Mouse (Mus musculus) myocyte (in vitro differentiated cells): ENCODE data around the gene Mtmr4. TPM values are rescaled to one million over a fixed set of nuclear protein-coding genes. Genes with fewer than 3 reads are reported as not detected.

Experiments
- H3K27me3 ChIP-seq: one replicate; pipeline ENCODE4 v1.6.1; 2011; ENCODE audit not compliant: control insufficient read depth, insufficient read depth, insufficient read length
- H3K36me3 ChIP-seq: one replicate; pipeline ENCODE4 v1.6.1; 2011; ENCODE audit not compliant: control insufficient read depth, insufficient read depth
- H3K4me2 ChIP-seq: one replicate; pipeline ENCODE4 v1.6.1; 2011; ENCODE audit warnings: low read depth, control low read depth
- H3K4me3 ChIP-seq: one replicate; pipeline ENCODE4 v1.5.1; 2011; ENCODE audit warnings: mild to moderate bottlenecking, control low read depth, moderate library complexity
- H3K79me2 ChIP-seq: one replicate; pipeline ENCODE4 v1.6.1; 2011; ENCODE audit not compliant: control insufficient read depth, insufficient read depth
- H3ac ChIP-seq: one replicate; pipeline ENCODE4 v1.6.1; 2011; ENCODE audit not compliant: control insufficient read depth, insufficient read length
- CEBPB ChIP-seq: IDR thresholded peaks from 2 replicates; pipeline ENCODE4 v1.6.1; 2011; ENCODE audit warnings: mild to moderate bottlenecking, moderate library complexity; ENCODE audit not compliant: poor library complexity, insufficient read depth, severe bottlenecking
- E2F4 ChIP-seq: IDR thresholded peaks from one replicate; pipeline ENCODE4 v1.6.1; 2011; ENCODE audit warnings: mild to moderate bottlenecking, control low read depth, moderate library complexity; ENCODE audit not compliant: insufficient read depth
- MAX ChIP-seq: IDR thresholded peaks from one replicate; pipeline ENCODE4 v1.6.1; 2011; ENCODE audit warnings: low read depth, mild to moderate bottlenecking, control low read depth
- MYOD1 ChIP-seq, 3 experiments: IDR thresholded peaks; one replicate each; pipeline ENCODE4 v1.6.1; 2011; ENCODE audit warnings: control low read depth in 2 of 3, low read depth in 2 of 3, mild to moderate bottlenecking in 2 of 3, moderate library complexity in 1 of 3; ENCODE audit not compliant: insufficient read length in 2 of 3, control insufficient read depth in 1 of 3
- MYOG ChIP-seq, 3 experiments: IDR thresholded peaks; one replicate each; pipeline ENCODE4 v1.6.1; 2011; ENCODE audit warnings: control low read depth in 2 of 3, low read depth in 2 of 3, mild to moderate bottlenecking in 2 of 3; ENCODE audit not compliant: insufficient read length in 2 of 3, control insufficient read depth in 1 of 3, insufficient read depth in 1 of 3
- POLR2A ChIP-seq: IDR thresholded peaks from one replicate; pipeline ENCODE4 v1.6.1; 2011; ENCODE audit warnings: low read depth, mild to moderate bottlenecking, control low read depth, moderate library complexity; ENCODE audit not compliant: insufficient read length
- POLR2AphosphoS2 ChIP-seq: IDR thresholded peaks from one replicate; pipeline ENCODE4 v1.6.1; 2011; ENCODE audit warnings: low read depth, control low read depth; ENCODE audit not compliant: insufficient read length
- REST ChIP-seq: IDR thresholded peaks from one replicate; pipeline ENCODE4 v1.6.1; 2011; ENCODE audit warnings: mild to moderate bottlenecking, control low read depth, moderate library complexity; ENCODE audit not compliant: insufficient read depth, insufficient read length
- SRF ChIP-seq: IDR thresholded peaks from one replicate; pipeline ENCODE4 v1.6.1; 2011; ENCODE audit warnings: low read depth; ENCODE audit not compliant: control insufficient read depth, insufficient read length
- TCF12 ChIP-seq: IDR thresholded peaks from one replicate; pipeline ENCODE4 v1.6.1; 2011; ENCODE audit warnings: mild to moderate bottlenecking, control low read depth; ENCODE audit not compliant: poor library complexity, insufficient read depth, severe bottlenecking
- TCF3 ChIP-seq: IDR thresholded peaks from one replicate; pipeline ENCODE4 v1.6.1; 2011; ENCODE audit warnings: low read depth, control low read depth; ENCODE audit not compliant: insufficient read length
- USF1 ChIP-seq: IDR thresholded peaks from one replicate; pipeline ENCODE4 v1.6.1; 2011; ENCODE audit warnings: low read depth, mild to moderate bottlenecking, control low read depth, moderate library complexity
- polyA plus RNA-seq: library from polyadenylated mRNA; unstranded; fragments of >200 nt; fragmentation: generic; extraction: Trizol; gene quantifications from one replicate; pipeline ENCODE4 v1.2.1, GENCODE M21; 2012; ENCODE audit warnings: missing spikeins

Gene Mtmr4
- polyA plus RNA-seq, 1 experiment = 10.6 TPM

GRCm38 (mm10) chr11:87599395-87600089 is 7.6 kb downstream of the Mtmr4 start:
- Histone ChIP-seq H3ac (no peak overlapping the region), H3K79me2 (peaks cover 10% of the 10 kb centered on the region), H3K27me3 (no peaks in the 10 kb centered on the region), H3K4me2 (no peak overlapping the region), H3K36me3 (peaks cover 28% of the 10 kb centered on the region), H3K4me3 (no peak overlapping the region)
- no peak for TF ChIP-seq MAX
- TF ChIP-seq REST = no peak
- TF ChIP-seq TCF12 = no peak
- TF ChIP-seq MYOG (IDR thresholded peaks at IDR 0.05; ENCODE audit: control insufficient read depth in 1 of 3, insufficient read depth in 1 of 3, insufficient read length in 2 of 3, low read depth in 2 of 3) = no peak
- no peak for TF ChIP-seq E2F4
- no peak for TF ChIP-seq SRF
- no peak for TF ChIP-seq POLR2AphosphoS2
- no peak for TF ChIP-seq MYOD1 (IDR thresholded peaks at IDR 0.05; ENCODE audit: control insufficient read depth in 1 of 3, insufficient read length in 2 of 3, low read depth in 2 of 3)
- TF ChIP-seq POLR2A = no peak

- TF ChIP-seq TCF12 = no peak
- TF ChIP-seq SRF = no peak
- no peak for TF ChIP-seq MYOG (IDR thresholded peaks at IDR 0.05; ENCODE audit: control insufficient read depth in 1 of 3, insufficient read depth in 1 of 3, insufficient read length in 2 of 3, low read depth in 2 of 3)
- no peak for TF ChIP-seq REST
- no peak for TF ChIP-seq USF1
- no peak for TF ChIP-seq POLR2A
- no peak for TF ChIP-seq POLR2AphosphoS2
- TF ChIP-seq MYOD1 (IDR thresholded peaks at IDR 0.05; ENCODE audit: control insufficient read depth in 1 of 3, insufficient read length in 2 of 3, low read depth in 2 of 3) = no peak
- TF ChIP-seq TCF3 = no peak
- TF ChIP-seq CEBPB = no peak
- no peak for TF ChIP-seq MAX
- no peak for TF ChIP-seq E2F4
- peaks cover 35% of the 10 kb centered on the region for H3K36me3 ChIP-seq
- no peaks in the 10 kb centered on the region for H3K27me3 ChIP-seq
- peaks cover 10% of the 10 kb centered on the region for H3K79me2 ChIP-seq
- H3K4me3 ChIP-seq = no peak overlapping the region
- H3ac ChIP-seq = no peak overlapping the region
- no peak overlapping the region for H3K4me2 ChIP-seq
Measured at GRCm38 (mm10) chr11:87600322-87600853, 8.4 kb downstream of the Mtmr4 start.

DNA sequence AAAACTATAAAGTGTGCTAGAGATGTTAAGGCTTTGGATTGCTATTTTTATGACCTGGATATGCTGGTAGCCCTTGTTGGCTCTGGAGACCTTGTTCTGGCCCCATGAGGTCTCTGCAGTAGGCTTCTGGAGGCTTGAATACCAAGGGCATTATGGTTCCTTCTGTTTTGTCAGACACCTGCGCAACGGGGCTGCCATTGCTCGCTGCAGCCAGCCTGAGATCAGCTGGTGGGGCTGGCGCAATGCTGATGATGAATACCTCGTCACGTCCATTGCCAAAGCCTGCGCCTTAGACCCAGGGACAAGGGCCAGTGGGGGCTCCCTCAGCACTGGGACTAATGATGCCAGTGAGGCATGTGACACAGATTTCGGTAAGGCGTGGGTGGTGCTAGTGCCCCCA is 10.3 kb downstream of the Mtmr4 start:
- Histone ChIP-seq H3K79me2 (no peaks in the 10 kb centered on the region), H3K36me3 (peaks cover 46% of the 10 kb centered on the region), H3K4me3 (no peak overlapping the region), H3K27me3 (no peaks in the 10 kb centered on the region), H3K4me2 (no peak overlapping the region), H3ac (no peak overlapping the region)
- TF ChIP-seq TCF12 (no peak), E2F4 (no peak), POLR2AphosphoS2 (no peak), POLR2A (no peak), USF1 (no peak), CEBPB (no peak), MAX (no peak), MYOD1 (IDR thresholded peaks at IDR 0.05; ENCODE audit: control insufficient read depth in 1 of 3, insufficient read length in 2 of 3, low read depth in 2 of 3) (no peak), SRF (no peak), TCF3 (no peak), MYOG (IDR thresholded peaks at IDR 0.05; ENCODE audit: control insufficient read depth in 1 of 3, insufficient read depth in 1 of 3, insufficient read length in 2 of 3, low read depth in 2 of 3) (no peak), REST (no peak)

GRCm38 (mm10) chr11:87603571-87603970 is 11.6 kb downstream of the Mtmr4 start:
- H3K27me3 ChIP-seq = no peaks in the 10 kb centered on the region
- H3K36me3 ChIP-seq = peaks cover 51% of the 10 kb centered on the region
- H3K4me3 ChIP-seq = no peak overlapping the region
- no peak overlapping the region for H3ac ChIP-seq
- TF ChIP-seq POLR2A (no peak), POLR2AphosphoS2 (no peak), E2F4 (no peak), USF1 (no peak), CEBPB (no peak), SRF (no peak), TCF12 (no peak)
- no peaks in the 10 kb centered on the region for H3K79me2 ChIP-seq
- H3K4me2 ChIP-seq = no peak overlapping the region
